Mouse (Mus musculus) brain, adult 2 months (tissue): ENCODE measurements around the gene Vgf.

Experiments
- DNase-seq: peaks from one replicate; pipeline ENCODE4 v3.0.0; 2011; ENCODE audit warnings: low read depth, low spot score

Vgf gene

DNA sequence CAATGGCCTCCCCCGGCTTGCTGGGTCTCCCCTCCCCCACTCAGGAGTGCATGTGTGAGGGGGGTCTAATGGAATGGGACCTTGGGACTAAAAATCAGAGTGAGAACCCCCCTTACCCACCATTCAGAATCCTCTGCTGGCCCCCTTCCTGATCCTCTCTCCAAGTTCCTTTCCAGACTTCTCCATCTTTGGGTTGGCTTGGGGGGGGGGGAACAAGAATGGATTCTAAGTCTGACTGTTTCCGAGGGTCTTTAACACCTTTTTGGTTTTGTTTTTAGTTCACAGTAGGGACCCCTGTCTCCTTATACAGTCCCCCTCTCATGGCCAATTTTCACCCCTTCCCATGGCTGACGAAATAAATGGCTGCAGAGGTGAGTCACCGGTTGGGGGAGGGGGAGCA lies at the start of gene Vgf:
Vgf (plus strand) TSS at position 301 of the 400 bp plus-strand sequence.
- peak; percentile 33 for DNase-seq

DNA sequence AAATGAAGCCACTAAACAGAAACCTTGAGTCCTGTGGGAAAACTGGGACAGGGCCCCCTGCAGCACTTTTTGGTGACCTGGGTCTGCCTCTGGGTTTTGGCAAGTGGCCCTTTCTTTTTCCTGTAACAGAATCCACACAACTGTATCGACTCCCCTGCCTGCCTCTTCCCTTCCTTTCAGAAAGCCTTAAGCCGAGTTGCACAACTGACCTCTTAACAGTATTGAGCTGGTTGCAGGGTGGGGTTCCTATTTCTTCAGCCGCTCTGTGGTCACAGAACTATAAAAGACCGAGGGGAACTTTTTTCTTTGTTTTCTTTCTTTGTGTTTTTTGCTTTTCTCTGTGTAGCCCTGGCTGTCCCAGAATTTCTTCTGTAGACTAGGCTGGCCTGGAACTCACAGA lies 48.4 kb upstream of the Vgf start:
- no peak for DNase-seq

DNA sequence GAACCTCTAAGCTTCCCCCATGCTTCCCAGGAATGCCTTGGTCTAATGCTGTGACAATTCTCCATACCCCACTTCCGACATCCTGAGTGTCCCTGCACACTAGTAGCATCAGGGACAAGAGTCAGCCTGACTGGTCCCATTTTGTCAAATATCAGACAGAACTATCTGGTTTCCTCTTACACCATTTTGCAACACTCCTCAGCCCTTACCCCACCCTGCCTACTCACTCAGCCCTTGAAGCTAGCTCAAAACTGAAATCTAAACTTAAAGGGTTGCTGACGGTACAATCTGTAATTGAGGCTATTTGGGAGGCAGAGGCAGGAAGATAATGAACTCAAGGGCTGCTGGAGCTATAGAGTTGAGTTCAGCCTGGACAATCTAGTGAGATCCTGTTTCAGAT lies 46.4 kb upstream of the Vgf start:
- DNase-seq: no peak

DNA sequence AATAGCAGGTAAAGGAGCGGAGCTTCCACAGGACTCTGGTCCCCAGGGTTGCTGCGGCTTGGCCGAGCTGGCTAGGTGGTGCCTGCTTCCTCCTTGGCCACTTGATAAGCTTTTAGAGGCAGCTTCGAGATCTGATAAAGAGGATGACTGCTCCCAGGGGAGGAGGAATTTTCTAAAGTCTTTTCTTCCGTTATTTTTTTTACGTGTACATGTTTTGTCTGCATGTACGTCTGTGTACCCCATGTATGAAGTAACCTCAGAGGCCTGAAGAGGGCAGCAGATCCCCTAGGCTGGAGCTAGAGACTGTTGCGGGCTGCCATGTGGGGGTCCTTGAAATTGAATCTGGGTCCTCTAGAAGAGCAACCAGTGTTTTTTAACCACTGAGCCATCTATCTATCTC lies 45.2 kb upstream of the Vgf start:
- DNase-seq: no peak

DNA sequence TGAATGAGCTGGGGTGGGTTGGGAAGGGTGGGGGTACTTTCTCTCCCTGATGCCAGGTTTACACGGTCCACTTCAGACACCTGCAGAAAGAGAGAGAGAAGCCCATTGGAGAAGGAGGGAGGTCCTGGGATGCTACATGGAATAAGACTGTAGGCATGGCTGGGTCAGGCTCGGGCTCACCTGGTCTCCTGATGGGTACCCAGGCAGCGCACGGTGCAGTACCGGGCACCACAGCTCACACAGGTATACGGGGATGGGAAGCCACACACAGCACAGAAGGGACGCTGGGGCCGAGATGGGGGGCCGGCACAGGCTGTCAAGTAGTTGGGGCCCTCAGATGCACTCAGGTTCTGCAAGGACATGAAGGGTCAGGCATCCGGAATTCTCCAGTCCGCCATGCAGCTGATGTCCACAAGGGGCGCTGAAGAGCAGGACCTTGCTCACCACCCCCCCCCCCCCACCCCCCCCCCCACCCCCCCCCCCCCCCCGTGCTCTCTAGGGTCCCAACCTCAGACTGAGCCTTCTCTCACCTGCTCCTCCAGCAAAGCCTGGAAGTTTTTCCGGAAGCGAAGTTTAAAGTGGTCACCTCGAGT lies 43.8 kb upstream of the Vgf start:
- DNase-seq: peak; percentile 63

DNA sequence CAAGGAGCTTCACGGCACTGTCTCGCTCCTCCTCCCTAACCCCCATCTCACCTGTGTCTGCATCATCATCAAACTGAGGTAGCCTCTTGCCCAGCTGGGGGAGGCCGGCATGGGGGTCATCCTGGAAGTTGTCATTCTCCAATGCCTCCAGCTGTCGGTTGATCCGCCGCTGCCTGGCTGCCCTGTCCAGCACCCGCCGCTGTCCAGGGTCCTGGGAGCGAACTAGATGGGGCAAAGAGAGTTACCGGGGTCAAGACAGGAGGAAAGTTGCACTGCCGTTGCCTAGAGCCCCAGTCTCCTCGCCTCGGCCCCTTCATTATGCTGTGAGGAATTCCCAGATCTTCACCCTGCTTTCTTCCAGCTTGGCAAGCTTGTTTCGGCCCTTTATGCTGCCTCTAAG lies 41.4 kb upstream of the Vgf start:
- no peak for DNase-seq

DNA sequence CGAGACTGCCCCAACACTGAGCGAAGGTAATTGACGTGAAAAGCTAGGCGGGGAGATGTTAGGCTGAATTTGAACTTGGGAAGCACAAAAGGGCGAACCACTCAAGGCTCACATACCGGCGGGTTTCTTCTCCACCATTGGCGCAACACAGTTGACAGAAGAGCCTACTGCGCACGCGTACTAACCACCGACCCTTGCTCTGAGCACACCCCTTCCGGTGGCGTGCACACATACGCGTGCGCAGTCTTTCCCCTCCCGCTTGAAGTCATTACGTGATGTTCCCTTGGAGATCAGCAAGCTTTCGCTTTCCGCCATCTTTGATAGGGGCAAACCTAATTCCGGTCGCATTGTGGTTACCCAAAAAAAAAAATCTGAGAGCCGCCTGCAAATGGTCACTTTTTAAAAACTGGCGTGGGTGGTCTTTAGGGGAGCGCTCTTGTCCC lies 39.5 kb upstream of the Vgf start, which contains the start of gene Plod3:
Plod3 (plus strand) TSS at position 325 of the 443 bp plus-strand sequence.
- DNase-seq: peak; percentile 100

DNA sequence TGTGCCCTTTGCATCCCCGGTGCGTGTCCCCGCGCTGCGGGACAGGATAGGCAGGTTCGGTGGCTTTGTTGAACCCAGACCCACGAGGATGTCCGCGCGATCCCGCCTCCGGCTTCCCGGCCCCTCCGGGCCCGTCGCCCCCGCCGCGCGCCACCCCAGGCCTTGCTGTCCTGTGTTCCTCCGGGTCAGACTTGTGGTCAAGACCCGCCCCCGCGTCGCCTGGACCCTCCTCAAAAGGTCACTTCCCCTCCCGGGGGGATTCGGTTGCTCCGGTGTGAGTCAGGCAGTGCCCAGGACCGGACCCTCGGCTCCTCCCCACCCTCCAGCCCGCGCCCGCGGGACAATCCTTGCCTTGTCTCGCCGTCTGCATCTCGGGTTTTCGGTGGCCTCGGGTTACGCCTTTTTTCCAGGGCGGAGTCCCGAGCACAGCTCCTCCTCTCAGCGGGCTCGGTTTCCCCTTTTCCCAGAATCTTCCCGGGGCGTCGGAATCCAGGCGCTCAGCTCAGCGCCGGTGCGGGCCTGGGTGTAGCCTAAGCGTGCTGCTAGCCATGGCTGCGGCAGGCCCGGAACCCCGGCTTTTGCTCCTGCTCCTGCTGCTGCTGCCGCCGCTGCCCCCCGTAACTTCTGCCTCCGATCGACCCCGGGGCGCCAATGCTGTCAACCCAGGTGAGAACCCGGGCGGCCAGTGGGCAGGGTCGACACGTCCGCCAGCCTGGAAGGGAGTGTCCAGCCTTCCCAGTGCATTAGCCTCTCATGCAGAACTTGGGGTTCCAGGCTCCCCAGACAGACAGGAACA lies 38.9 kb upstream of the Vgf start:
- DNase-seq: peak; percentile 81

DNA sequence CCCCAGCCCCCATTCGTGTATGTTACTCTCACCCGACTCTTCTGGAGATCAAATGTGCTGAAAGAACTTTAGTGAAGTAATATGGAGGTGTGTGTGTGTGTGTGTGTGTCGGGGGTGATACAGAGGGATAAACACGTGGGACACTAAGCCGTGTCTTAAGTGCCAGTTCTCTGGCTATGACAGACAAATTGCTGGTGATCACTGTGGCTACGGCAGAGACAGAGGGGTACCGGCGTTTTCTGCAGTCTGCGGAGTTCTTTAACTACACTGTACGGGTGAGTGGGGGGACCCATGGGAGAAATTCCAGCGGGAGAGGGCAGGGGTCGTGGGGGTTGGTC lies 38.3 kb upstream of the Vgf start, which contains the start of gene Znhit1:
Znhit1 (minus strand) TSS at position 88 of the 338 bp plus-strand sequence.
- DNase-seq: peak; percentile 24

DNA sequence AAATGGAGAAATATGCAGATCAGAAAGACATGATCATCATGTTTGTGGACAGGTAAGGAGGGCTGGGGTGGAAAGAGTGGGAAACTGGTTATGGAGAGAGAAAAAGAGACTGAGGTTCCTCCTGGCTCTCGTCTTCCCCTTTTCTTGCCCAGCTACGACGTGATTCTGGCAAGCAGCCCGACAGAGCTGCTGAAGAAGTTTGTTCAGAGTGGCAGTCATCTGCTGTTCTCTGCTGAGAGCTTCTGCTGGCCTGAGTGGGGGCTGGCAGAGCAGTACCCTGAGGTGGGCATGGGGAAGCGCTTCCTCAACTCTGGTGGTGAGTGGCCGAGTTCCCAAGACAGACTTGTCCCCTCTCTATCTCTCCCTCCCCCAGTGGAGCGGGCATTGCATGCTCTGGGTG lies 37.8 kb upstream of the Vgf start:
- DNase-seq: peak; percentile 47

DNA sequence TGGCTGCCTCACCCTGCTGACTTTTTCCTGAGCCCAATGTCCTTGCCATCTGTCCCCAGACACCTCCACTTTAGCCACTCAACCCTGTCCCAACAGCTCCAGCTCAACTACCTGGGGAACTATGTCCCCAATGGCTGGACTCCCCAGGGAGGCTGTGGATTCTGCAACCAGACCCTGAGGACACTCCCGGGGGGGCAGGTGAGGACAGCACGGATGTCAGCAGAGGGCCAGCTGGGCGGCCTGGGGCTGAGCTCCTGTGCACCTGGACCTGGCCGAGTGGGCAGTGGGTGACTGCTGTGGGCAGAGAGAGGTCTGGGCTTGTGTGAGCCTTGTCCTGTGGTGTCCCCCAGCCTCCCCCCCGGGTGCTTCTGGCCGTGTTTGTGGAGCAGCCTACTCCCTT lies 36.4 kb upstream of the Vgf start:
- no peak for DNase-seq

DNA sequence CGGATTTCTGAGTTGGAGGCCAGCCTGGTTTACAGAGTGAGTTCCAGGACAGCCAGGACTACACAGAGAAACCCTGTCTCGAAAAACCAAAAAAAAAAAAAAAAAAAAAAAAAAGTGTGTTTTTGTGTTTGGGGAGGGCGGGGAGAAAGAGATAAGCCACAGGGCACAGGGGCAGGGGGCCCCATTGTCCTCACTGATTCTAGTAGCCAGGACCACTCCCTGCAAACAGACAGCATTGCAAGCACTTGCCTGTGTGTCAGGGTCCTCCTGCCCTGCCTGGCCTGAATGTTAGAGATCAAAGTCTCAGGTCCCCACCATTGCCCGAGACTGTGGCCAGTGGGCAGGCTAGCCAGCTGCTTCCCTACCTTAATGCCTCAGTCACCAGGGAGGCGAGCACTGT lies 26.7 kb upstream of the Vgf start:
- DNase-seq: no peak

DNA sequence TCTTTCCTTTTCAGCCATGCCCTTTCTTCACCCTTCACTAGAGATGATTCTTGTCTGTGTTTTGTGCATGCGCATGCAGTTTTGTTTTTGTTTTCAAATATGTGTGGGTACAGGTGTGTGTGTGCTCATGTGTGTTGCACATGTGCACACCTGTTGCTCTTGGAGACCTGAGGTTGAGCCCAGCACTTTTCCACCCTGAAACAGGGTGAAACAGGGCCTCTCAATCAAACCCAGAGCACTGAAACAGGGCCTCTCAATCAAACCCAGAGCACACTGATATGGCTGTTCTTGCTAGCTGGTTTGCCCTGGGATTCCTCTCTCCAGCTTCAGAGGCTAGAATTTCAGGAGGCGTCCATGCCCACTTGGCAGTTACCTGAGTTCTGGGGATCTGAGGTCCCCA lies 25.6 kb upstream of the Vgf start:
- DNase-seq: no peak

DNA sequence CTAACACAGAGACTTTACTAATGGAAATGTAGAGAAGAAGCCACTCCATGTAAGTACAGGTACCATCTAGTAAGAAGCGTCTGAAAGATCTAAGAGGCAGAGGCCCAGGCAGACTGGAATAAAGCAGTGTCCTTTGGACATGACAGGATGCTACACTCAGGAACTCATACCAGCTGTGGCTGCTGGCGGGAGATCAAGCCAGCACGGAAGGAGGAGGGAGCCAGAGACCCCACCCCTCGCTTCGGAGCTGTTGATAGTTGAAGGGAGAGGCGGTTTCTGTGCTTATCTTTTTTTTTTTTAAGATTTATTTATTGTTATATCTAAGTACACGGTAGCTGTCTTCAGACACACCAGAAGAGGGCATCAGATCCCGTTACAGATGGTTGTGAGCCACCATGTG lies 18.9 kb upstream of the Vgf start:
- no peak for DNase-seq

DNA sequence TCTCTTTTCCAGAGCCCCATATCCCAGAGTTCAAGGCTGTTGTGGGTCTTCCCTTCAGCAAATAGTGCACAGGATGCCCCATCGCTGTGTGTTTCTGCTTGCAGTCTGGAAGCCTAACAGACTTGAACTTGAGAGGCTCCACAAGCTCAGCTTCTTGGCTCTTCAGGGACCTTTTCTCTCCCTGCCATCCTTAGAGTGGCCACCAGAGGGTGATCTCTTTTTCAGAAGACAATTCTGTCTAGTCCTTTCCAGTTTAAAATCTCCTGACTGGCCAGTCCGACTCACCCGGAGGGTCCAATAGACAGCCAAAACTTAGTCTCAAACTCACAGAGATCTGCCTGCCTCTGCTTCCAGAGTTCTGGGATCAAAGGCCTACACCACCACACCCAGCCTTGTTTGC lies 16.2 kb upstream of the Vgf start:
- peak; percentile 85 for DNase-seq

DNA sequence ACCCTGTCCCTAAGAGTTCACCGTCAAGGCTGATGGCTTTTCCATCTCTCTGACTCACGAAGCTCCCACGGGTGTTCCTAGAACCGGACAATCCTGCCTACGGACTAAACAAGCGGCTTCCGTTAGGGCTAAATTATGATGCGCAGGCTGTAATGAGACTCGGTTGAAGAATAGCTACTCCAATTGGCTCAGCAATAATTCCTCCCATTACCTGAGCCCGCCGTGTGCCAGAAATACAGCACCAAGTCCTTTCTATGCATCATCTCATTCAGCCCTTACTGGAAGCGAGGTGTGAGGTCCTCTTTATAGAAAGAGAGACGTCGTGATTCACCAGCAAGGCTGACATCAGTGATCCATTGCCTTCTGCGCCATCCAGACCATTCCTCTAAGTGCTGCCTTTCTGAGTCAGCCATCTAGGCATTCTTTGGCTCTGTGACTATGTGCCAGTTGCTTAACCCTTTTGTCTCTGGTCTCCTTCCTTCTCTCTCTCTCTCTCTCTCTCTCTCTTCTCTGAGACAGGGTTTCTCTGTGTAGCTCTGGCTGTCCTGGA lies 13.7 kb upstream of the Vgf start:
- DNase-seq: peak; percentile 36

DNA sequence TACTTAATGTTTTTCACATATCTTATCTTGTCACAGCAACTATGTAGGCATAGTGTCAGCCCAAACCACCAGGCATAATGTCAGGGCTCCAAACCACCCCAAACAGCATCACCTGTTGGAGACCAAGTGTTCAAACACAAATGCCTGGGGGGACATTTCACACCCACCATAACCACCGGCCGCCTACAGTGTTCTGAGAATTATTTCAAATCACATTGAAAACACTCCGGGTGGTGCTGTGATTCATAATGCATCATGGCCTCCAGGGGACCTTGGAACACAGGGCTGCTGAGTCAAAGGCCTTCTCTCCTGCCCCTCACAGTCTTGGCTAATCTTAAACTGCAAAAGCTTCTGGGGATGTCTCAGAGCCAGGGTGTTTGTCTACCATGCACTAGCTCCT lies 10.3 kb upstream of the Vgf start:
- DNase-seq: peak; percentile 31

DNA sequence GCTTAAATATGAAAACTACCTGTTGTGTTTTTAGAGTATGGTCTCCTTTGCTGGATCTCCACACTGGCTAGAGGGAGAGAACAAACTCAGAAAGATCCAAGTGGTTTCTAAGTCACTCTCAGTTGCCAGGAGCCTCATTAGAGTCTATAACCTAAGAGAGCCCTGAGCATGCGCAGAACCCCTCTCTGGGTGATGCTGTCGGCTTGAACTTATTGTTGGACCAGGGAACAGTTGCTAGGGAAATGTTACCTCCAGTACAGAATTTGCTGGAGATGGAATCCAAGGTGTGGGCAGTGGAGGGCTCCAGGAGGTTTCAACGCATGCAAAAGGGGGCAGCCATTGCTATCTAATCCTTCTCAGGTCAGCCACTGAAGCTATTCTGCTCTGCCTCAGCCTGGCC lies 1.9 kb upstream of the Vgf start:
- DNase-seq: peak; percentile 51

DNA sequence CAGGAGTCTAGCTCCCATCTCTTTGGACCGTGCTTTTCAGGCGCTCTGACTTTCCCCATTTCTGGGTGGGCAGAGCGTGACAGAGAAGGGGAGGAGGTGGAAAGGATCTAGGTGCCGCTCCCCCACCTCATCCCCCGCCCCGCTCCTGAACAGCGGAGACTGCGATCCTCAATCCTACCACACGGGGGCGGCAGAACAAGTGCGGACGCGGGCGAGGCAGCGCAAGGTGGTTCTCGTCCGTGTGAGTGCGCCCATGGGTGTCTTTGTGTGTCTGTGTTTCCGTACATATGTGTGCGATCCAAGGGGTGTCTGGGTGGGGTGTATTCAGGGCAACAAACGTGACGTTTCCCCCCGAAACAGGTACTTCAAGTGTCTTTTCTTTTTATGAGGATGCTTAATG lies 1.1 kb upstream of the Vgf start:
- peak; percentile 81 for DNase-seq

DNA sequence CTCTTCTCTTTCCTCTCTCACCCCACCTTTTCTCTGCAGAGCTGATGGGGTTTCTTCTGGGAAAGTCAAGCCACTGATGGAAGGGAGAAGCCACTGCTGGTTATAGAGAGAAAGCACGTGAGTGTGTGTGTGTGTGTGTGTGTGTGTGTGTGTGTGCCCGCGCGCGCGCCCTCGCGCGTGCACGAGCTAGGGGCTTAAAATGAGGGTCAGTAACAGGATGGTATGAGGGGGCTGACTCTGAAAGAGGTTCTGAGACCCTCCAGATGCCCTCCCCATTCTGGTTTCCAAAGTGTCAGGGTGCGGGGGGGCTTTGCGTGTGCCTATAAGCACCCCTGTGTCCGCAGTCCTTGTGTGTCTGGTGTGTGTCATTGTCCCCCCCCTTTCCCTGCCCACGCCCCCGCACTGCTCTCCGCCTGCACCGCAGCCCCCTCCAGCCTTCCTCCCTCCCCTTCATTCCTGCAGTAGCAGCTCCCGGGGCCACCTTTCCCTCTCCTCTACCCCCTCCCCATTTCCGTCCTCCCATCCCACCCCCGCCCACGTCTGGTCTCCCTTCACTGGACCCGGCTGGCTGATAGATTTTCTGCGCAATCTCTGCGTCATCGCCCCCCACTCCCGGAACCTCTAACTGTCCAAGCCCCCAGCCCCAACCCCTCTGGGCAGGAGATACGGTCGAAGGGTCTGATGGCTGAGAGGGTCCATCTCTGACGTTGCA lies 2.5 kb downstream of the Vgf start:
- DNase-seq: peak; percentile 53

DNA sequence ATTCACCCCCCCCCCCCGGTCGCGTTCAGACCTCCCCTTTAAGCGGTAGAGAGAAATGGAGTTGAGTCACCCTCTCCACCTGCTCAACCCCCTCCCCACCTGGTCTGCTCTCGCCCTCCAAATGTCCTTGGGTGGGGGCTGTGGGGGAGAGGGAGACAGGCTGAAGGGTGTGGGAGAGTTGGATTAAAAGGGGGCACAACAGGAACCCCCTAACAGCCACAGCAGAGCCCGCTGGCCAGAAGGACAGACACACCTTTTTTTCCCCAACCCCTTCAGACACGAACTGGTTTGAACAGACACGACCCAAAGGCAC lies 3.0 kb downstream of the Vgf start:
- no peak for DNase-seq

DNA sequence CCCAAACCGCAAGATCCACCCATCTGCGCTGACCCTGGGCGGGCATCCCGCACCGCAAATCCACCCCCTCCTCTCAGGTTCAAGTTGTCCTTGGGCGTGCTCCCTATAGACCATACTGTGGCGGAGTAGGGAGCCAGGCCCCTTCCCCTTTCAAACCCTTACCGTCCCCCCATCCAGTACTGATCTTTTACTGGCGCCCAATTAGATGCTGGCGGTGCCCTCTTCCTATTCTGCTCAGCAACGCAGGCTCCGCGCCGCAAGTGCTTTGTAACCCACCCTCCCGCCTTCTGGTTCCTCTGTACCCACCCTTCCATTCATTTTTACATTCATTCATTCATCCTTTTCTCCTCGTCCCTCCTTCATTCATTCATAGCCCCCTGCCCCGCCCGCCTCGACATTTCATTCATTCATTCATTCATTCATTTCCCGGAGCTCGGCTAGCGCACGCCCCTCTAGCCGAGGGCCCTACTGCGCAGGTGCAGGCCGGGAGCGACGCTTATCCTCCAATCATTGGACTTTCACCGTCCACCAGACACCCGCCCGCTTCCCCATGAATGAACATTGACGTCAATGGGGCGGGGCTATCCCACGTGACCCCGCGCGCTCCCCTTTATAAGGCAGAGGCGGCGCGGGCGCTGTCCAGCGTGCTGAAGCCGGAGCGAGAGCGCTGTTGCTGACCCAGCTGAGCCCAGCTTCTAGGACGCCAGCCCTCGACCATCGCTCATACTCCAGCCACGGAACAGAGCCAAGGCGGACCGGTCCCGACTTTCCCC lies 3.6 kb downstream of the Vgf start:
- DNase-seq: peak; percentile 97
